Mouse (Mus musculus): ENCODE results near the gene Uqcc1.

The Uqcc1 gene

DNA sequence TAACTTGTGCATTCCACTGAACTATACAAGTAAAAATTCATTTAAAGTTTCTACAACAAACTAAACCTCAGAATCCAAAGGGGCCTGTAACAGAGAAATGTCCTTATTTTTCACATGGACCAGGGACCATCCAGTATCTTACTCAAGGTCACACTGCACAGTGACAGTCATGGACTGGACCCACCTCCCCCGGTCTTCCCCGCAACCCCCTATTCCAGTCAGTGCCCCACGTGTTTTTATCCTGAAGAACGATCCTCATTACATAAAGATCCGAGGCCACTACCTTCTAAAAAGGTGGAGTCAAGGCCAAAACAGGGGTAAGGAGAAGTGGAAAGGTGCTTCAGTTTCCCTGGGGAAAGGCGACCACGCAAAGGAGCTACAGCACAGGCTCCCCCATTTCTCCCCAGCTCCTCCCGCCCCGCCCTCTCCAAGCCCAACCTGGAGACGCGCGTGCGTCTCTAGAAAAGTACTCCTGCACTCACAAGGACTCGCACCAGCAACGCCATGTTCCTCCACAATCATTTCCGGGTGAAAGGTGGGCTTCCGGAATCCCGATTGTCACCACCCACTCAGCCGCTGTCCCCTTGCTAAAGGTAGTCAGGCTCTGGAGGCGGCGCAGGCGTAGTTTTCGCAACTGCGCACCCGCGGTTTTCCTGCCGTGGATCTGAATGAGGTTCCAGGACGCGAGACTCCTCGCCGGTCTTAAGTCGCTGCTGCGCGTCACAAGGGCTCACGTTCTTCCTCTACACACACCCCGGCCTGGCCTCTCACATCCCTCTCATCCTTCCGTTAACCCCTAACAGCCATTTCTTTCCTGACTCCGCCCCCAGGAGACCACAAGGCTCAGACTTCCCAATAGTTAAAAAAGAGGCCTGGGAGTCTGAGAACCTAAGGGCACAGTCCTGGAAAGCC lies at the start of gene Uqcc1:
Gene Uqcc1 (minus strand): TSS at position 780 of the 912 bp plus-strand sequence.
- peak; percentile 77 for DNase-seq (ENCODE audit: low read depth)

DNA sequence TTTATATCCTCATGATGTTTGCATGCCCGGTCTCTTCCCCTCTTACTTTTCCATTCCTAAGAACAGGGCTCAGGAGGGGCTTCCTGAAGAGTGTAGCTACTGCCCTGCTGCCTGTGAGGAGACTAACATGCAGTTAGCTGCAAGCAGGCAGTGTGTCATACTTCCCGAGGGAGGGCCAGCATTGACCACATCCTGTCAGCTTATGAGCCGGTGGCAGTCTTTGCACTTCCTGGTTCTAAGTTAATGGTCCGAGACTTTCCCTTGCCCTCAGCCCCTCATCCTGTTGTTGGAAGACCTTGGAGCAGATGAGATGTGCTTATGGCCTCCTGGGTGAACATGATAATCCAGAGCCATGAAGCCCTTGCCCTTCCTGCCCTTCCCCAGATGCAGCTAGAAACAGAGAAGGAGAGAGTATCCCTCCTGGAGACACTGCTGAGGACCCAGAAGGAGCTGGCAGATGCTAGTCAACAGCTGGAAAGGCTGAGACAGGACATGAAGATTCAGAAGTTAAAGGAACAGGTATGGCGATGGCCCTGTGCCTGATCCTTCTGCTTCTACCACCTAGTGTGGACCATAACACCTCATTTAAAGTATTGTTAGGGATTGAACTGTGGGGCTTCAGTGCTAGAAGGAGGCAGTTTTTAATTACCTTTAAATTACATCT lies 49.4 kb upstream of the Uqcc1 start:
- peak; percentile 27 for DNase-seq (ENCODE audit: low read depth)

DNA sequence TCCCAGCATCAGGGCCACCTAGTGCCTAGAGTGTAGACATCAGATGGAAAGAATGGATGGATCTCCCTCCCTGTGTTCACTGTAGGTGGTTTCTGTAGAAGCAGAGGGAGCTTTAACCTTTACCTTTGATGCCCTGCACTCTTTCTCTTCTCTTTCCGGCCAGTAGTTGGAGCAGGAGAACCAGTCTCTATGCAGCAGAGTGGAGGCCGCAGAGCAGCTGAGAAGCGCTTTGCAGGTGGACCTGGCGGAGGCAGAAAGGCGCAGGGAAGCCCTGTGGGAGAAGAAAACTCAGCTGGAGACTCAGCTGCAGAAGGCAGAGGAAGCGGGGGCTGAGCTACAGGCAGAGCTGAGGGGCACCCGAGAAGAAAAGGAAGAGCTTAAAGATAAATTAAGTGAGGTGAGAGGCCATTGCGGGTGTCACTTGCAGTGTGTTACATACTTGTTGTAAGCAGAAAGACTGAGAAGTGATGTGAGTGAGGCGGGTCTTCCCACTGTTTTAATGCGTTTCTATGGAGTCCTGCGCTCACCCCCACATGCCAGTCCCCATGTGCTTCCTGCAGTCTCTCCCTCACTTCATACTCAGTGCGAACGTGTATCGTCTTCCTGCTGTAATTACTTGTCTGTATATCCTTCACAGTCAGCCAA lies 44.1 kb upstream of the Uqcc1 start:
- no peak for DNase-seq (ENCODE audit: low read depth)

DNA sequence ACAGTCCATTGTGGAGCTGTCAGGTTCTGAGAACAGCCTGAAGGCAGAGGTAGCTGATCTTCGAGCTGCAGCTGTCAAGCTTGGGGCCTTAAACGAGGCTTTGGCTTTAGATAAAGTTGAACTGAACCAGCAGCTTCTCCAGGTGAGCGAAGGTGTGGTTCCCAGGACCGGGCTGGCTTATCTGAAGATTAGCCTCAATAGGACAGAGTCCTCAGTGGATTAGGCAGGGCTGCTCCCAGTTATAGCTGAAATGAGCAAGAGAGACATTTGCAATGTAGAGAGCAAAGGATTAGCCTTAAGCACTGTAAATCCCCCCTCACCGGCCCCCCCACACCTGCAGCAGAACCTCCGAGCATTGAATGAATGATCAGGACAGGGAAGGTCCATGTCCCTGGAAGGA lies 43.2 kb upstream of the Uqcc1 start:
- DNase-seq (ENCODE audit: low read depth) = no peak

DNA sequence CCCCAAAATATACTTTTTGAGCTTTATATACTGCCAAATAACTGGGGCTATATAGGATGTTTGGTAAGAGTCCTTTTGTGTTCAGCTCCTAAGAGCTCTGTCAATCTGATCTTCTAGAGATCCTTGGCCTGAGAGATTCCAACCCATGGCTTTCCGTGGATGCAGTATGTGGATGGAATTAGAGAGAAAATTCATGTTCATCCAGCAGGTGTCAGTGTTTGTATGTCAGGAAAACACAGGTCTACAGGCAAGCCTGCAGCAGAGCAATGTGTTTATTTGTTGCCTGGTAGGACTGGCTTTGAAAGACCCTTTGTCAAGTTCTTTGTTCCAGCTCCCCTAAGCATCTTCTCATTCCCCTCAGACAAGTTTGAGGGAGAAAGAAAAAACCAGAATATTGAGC lies 32.9 kb upstream of the Uqcc1 start:
- DNase-seq (ENCODE audit: low read depth) = no peak

DNA sequence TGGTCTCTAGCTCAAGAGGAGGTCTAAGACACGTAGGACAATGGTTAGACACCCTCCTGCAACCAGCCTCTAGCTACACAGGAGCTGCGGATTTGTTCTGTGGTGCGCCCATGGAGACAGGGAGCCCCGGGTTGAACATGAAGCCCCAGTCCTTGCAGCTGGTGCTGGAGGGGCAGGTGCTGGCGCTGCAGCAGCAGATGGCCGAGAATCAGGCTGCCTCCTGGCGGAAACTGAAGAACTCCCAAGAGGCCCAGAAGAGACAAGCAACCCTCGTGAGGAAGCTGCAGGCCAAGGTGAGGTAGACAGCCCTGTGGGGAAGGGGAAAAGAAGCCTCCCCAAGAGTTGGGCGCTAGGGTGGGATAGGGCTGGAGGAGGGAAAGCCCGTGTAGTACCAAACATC lies 31.8 kb upstream of the Uqcc1 start:
- DNase-seq (ENCODE audit: low read depth) = no peak

DNA sequence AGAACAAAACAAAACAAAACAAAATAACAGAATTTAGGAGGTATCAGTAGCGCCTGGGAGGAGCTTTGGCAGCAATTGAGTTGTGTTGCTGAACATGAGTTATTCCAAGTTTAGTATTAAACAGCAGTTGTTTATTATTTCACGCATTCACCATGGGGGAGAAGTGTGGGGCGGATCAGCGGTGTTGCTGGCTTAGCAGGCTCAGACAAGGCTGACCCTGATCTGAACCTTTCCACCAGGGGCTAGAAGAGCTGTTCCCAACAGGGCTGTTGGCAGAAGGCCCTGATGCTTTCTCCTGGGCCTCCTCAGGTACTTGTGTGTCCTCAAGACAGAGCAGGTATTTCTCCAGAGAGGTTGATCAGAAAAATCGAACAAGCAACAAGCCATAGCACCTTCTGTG lies 29.9 kb upstream of the Uqcc1 start:
- no peak for DNase-seq (ENCODE audit: low read depth)

DNA sequence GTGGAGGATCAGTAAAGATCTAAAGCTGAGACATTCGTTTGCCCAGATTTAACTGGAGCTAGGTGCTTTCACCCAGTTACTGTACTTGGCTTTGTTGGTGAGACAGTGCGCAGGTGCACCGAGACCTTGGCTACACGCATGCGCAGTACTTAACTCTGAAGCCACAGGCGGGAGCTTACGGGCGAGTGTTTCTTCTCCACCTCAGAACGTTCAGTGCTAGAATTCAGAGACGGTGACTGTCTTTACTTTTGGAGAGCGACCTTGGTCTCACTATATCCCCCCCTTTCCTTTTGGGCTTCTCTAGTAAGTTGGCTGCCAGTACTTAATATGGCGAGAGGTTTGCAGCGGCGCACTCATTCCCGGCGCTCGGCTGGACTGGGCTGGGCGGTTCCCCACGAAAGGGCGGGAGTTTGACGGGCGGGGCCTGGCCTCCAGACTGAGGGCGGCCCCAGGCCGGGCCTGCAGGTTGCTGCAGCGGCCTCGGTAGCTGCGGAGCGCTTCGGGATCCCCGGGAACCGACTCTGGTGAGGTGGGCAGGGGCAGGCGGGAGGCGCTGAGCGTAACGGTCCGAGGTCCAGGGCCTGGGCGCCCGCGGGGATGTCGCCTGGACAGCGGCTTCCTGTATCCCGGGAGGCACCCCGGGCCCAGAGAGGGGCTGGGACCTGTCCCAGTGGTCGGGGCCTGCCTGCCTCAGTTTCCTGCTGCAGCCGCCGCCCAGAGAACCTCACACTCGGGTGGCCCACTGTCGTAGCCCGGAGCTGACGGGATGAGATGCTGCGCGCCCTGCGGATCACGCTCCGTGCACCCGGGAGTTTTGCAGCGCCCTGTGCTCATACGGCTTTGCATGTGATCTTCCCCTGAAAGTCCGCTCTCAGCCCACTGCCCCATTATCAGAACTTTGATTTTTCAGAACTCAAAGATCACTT lies 26.3 kb upstream of the Uqcc1 start, which contains the start of gene Cep250:
Gene Cep250 (plus strand): TSS at position 325 of the 926 bp plus-strand sequence.
- peak; percentile 76 for DNase-seq (ENCODE audit: low read depth)

DNA sequence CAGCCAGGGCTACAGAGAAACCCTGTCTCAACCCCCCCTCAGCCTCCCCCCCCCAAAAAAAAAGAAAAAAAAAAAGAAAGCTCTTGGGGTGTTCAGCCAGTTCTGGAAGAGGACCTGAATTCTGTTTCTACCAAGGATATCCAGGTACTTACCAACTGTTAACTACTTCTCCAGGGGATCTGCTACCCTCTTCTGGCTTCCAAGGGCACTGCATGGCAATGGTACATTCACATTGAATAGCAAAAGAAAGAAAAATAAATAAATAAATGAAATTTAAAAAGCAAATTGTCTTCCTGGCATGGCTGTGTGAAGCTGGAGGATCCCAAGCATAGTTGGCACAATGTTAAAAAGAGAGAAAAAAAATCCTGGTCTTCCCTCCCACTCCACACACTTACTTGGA lies 21.9 kb upstream of the Uqcc1 start:
- DNase-seq (ENCODE audit: low read depth) = no peak

DNA sequence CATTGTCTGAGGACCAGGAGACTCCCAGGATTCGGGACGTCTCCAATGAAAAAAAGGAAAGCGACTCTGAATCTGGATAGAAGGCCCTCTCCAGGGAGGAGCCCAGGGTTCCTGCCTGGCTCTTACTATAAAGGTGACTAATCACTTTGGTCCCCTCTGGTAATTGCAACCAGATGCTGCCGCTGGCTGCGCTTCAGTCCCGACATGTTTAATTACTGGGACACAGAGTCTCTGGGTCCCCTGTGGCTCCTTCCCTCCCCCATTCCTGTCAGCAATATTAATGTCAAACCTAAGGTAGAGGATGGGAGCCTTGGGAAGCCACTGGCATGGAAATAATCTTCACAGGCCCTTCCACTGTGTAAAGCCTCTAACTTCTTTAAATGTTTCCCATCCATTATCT lies 19.3 kb upstream of the Uqcc1 start:
- peak; percentile 53 for DNase-seq (ENCODE audit: low read depth)

DNA sequence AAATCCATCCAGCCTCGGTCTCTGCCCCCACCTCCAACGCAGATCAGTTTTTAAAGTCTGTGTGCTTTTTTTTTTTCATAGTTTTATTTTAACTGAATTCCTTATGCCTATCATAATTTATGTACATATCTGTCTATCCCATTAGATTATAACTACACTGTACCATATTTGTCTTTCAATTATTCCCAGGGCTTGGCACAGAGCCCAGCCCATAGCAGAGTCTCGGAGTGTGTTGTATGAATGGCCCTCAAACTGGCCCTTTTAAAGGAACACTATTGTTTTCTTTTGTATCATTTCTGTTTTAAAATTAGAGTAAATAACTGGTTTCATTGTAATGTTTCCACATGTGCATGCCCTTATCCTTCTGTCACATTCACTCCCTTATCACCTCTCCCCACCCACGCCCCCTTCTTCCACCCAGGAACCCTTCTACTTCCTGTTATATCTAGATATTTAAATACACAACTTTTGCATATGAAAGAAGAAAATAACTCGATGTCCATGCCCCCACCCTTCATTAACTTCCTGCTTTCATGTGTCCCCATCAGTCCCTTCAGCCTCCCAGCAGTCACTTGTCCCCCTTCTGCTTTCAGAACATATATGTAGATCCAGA lies 17.4 kb upstream of the Uqcc1 start:
- no peak for DNase-seq (ENCODE audit: low read depth)

DNA sequence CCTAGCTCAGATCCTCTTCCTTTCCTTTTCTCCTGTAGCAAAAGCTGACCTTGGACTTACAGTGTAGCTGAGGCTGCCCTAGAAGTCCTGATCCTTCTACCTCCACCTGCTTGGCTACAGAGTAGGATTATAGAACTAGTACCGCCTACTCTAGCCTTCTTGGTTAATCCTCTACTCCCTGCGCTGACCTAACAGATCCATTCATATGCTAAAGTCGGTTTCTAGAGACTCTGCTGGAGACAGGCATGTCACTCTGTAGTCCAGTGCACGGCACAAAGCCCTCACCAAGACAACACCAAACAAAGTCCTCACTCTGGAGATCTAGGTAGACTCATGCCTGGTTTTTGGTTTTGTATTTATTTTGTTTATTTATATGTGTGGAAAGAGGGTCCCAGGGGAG lies 16.4 kb upstream of the Uqcc1 start:
- no peak for DNase-seq (ENCODE audit: low read depth)

DNA sequence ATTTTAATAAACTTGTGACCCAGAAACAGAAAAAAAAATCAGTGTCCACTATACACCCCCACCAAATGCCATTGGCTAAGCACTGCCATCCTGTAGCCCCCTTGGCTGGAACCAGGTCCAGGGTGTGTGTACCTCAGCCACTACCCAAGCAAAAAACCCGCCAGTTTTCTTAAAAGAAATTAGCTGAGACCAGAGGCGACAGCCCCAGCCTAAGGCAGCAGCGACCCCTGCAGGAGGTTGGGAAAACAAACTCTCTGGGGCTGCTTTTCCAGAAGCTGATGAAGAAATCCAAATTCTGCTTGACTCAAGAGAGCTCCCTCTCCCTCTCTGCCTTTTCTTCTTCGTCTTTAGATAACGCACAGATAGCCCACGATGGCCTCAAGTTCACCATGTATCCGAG lies 16.0 kb upstream of the Uqcc1 start:
- peak; percentile 47 for DNase-seq (ENCODE audit: low read depth)

DNA sequence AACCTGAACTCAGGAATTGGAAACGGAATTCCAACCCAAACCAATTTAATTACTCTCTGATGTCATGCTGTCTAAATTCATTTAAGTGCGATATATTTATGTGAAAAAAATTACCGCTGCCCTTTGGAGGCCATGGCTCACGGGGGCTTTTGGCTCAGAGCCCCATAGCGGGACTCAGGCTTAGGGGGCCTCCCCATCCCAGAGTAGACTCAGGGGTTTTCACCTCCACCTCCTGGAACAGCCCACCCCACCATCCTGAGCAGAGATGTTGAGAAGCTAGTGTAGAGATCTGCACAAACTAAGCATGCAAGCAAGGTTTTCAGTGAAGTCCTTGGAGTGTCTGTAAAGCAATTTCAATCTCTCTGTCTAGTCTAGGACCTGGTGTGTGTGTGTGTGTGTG lies 15.5 kb upstream of the Uqcc1 start:
- DNase-seq (ENCODE audit: low read depth) = no peak

DNA sequence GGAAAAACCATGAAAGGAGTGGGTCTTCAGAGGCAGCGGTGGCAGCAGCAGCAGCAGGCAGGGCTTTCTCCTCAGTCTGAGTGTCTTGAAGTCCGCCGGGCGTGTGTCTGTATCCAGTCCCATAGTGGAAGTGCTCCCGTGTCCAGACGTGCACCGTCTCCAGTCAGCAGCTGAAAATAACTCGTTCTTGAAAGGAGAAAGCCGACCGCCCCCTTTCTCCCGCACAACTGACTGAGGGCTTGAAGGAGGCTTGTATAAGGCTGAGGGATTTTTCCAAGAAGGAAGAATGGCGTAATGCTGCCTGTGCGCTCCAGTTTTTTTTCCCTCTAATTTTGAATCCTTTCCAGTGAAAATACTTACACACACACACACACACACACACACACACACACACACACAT lies 15.0 kb upstream of the Uqcc1 start, which contains the start of gene Gdf5:
Gene Gdf5 (minus strand): TSS at position 244 of the 400 bp plus-strand sequence.
- DNase-seq (ENCODE audit: low read depth) = no peak

DNA sequence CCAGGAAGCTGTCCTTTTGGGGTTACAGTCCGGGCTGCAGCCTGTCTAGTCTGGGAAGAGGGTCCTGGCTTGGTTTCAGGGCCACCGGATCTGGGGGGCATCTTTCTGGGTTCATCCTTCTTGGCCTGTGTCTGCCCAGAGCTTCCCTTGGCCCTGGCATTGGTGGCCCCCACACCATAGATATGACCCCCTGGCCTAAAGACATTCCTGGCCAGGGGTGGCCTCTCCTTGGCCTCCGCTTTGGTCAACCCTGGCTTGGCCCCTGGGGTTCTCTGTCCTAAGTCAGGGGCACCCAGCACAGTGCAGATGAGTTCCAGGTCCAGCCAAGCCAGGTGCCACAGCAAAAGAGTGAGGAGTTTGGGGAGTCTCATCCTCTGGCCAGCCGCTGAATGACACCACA lies 14.6 kb upstream of the Uqcc1 start:
- DNase-seq (ENCODE audit: low read depth) = no peak

DNA sequence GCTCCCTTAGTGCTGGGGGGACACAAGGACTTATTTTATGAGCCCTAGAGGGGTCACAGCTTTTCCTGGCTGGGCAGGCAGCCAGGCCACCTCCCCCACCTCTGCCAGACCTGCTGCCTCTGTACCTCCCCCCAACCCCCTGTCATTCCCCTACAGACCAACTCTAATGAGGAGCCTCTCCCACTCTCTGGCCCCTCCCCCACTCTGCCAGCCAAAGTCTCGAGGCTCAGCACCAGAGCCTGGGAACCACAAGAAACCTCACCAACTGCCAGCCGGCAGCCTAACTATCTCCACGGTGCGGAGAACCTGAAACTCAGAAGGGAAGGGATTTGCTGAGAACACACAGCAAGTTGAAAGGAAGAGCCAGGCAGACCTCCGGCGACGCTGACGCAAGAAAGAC lies 13.4 kb upstream of the Uqcc1 start:
- no peak for DNase-seq (ENCODE audit: low read depth)

DNA sequence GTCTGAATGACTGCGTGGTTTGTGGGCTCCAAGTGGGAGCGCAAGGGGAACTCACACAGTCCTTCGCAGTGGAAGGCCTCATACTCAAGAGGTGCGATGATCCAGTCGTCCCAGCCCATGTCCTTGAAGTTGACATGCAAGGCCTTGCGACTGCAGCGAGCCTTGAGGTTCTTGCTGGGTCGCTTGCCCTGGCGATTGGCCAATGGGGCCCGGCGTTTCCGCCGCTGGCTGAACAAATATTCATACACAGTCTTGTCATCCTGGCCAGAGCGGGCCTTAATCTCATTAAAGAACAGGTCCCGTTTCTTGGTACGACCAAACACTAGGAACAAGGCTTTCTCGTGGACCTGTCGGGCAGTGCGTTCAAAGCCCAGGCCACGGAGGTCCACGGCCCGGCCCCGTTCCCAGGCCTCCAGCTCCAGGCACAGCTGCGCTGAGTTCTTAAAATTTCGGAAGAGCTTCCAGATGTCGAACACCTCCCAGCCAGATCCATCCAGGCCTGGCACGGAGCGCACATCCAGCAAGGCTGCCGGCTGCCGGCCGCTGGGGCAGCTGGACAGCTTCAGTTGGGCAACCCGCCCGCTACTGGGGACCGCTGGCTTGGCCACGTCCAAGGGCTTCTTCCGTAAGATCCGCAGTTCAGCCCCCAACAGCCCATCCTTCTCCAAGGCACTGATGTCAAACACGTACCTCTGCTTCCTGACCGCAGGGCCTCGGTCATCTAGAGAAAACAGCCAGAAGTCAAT lies 11.8 kb upstream of the Uqcc1 start:
- no peak for DNase-seq (ENCODE audit: low read depth)

DNA sequence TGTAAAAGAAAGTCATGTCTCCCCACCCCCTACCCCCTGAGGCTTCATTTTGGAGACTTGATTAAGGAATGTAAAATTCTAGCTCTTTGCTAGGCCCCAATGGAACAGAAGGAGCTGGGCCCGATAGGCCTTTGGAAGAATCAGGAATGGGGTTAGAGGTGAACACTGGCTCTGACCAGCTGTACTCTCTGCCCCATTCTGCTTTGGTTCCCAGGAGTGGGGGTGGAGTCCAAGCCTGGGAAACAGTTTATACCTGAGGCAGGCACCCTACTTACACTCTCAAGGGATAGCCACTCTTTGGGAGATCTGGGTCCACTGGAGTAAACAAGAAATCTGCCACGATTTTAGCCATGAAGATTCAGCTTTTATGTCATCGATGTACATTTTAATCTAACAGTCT lies 10.6 kb upstream of the Uqcc1 start, which contains the start of gene Gm15557:
Gene Gm15557 (plus strand): TSS at position 48 of the 400 bp plus-strand sequence.
- DNase-seq (ENCODE audit: low read depth) = no peak

DNA sequence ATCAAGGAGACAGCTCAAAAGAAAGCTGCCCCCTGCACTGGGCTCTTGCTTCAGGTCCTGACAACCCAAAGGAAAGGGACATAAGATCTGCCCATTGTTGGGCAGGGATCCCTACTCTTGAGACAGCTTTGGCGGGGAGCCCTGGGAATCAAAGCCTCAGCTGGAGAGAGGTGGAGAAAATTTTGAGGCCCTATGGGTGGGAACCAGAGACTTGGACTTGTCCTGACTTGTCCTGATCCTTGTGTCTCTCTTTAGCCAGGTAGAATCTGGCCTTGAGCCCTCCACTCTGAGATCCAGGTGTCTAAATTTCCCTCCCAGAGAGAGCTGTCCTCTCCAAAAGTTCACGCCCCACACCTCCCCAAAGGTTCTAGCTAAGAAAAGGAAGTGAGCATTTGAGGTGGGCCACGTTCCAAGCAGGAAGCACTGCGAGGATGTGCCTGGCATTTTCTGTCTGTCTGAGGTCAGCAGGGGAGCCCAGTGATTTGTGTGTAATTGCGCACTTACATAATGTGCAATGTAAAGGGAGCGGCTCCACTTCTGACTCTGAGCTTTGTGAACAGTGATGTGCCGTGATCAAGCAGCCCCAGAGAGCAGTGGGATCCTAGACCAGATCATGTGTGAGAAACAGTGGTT lies 9.9 kb upstream of the Uqcc1 start:
- DNase-seq (ENCODE audit: low read depth) = no peak

All from fibroblast of lung, adult 2 months (primary cell).